Mouse (Mus musculus) MEL (cell line): ENCODE results near the gene Smg6. TPM values are rescaled to one million over a fixed set of nuclear protein-coding genes. Genes with fewer than 3 reads are reported as not detected.
"Not testable (repeated sequence)": the region's sequence is repeated elsewhere in the genome, so short reads cannot be mapped to it uniquely, and the experiment has no call there.

ENCODE experiments used
- DNase-seq: peaks from one replicate; pipeline ENCODE4 v3.0.0; 2011; ENCODE audit warnings: low read depth, low spot score
- H3K27ac ChIP-seq: 2 replicates; pipeline ENCODE4 v1.5.1; 2012; ENCODE audit warnings: low read depth, mild to moderate bottlenecking, control low read depth, low read length, moderate library complexity; ENCODE audit not compliant: control insufficient read depth
- H3K27me3 ChIP-seq, 2 experiments: fragments of 150-350 bp in 1 of 2; sonication (generic) in 1 of 2; 2 replicates each; pipeline ENCODE4 v1.6.1; 2012; ENCODE audit warnings: low read length in 2 of 2, mild to moderate bottlenecking in 2 of 2, improper control_type of control experiment in 1 of 2, moderate library complexity in 1 of 2; ENCODE audit not compliant: insufficient read depth in 2 of 2, control insufficient read depth in 1 of 2
- H3K36me3 ChIP-seq, 2 experiments: 2 replicates each; pipeline ENCODE4 v1.6.1; 2012 to 2014; ENCODE audit warnings: low read length in 2 of 2, improper control_type of control experiment in 1 of 2, inconsistent platforms in 1 of 2, mild to moderate bottlenecking in 1 of 2; ENCODE audit not compliant: insufficient read depth in 2 of 2, control insufficient read depth in 1 of 2
- H3K4me1 ChIP-seq, 2 experiments: fragments of 150-350 bp in 1 of 2; sonication (generic) in 1 of 2; 2 replicates each; pipeline ENCODE4 v1.6.1; 2012; ENCODE audit warnings: low read length in 2 of 2, improper control_type of control experiment in 1 of 2, mild to moderate bottlenecking in 1 of 2; ENCODE audit not compliant: insufficient read depth in 2 of 2, control insufficient read depth in 1 of 2
- H3K4me3 ChIP-seq, 2 experiments: fragments of 150-350 bp in 1 of 2; sonication (generic) in 1 of 2; 2 replicates each; pipeline ENCODE4 v1.5.1; 2012; ENCODE audit warnings: low read depth in 2 of 2, low read length in 2 of 2, mild to moderate bottlenecking in 2 of 2, moderate library complexity in 2 of 2, control low read depth in 1 of 2, improper control_type of control experiment in 1 of 2; ENCODE audit not compliant: control insufficient read depth in 1 of 2, insufficient read depth in 1 of 2
- H3K79me2 ChIP-seq: 2 replicates; pipeline ENCODE4 v1.6.1; 2012; ENCODE audit warnings: mild to moderate bottlenecking, low read length, moderate library complexity; ENCODE audit not compliant: control insufficient read depth, poor library complexity, insufficient read depth
- H3K9ac ChIP-seq: 2 replicates; pipeline ENCODE4 v1.6.1; 2012; ENCODE audit warnings: low read depth, mild to moderate bottlenecking, control low read depth, low read length, moderate library complexity; ENCODE audit not compliant: control insufficient read depth, poor library complexity, severe bottlenecking
- H3K9me3 ChIP-seq: fragments of 150-350 bp; sonication (generic); replicated peaks from 2 replicates; pipeline ENCODE4 v1.6.1; 2012; ENCODE audit warnings: mild to moderate bottlenecking, low read length, improper control_type of control experiment, moderate library complexity; ENCODE audit not compliant: insufficient read depth
- E2F4 ChIP-seq: IDR thresholded peaks from 2 replicates; pipeline ENCODE4 v1.6.1; 2011; ENCODE audit warnings: low read depth, low read length, improper control_type of control experiment, borderline replicate concordance
- EP300 ChIP-seq, 2 experiments: IDR thresholded peaks; 2 replicates each; pipeline ENCODE4 v1.6.1; 2011; ENCODE audit warnings: improper control_type of control experiment in 2 of 2, low read length in 2 of 2, low read depth in 1 of 2, mild to moderate bottlenecking in 1 of 2
- ETS1 ChIP-seq: IDR thresholded peaks from 2 replicates; pipeline ENCODE4 v1.6.1; 2012; ENCODE audit warnings: low read depth, mild to moderate bottlenecking, inconsistent platforms, low read length, improper control_type of control experiment, moderate library complexity
- GATA1 ChIP-seq: IDR thresholded peaks from 2 replicates; pipeline ENCODE4 v1.6.1; 2011; ENCODE audit warnings: low read depth, low read length, improper control_type of control experiment
- HCFC1 ChIP-seq: IDR thresholded peaks from 2 replicates; pipeline ENCODE4 v1.6.1; 2012; ENCODE audit warnings: low read depth, mild to moderate bottlenecking, inconsistent platforms, low read length, improper control_type of control experiment, moderate library complexity
- KAT2A ChIP-seq: conservative IDR thresholded peaks from 2 replicates; pipeline ENCODE4 v1.6.1; 2012; ENCODE audit warnings: low read depth, low read length, improper control_type of control experiment, inconsistent platforms
- NELFE ChIP-seq: IDR thresholded peaks from 2 replicates; pipeline ENCODE4 v1.6.1; 2011; ENCODE audit warnings: low read depth, low read length, improper control_type of control experiment
- RCOR1 ChIP-seq: IDR thresholded peaks from 2 replicates; pipeline ENCODE4 v1.6.1; 2012; ENCODE audit warnings: low read depth, mild to moderate bottlenecking, inconsistent platforms, low read length, improper control_type of control experiment
- TBP ChIP-seq: IDR thresholded peaks from 2 replicates; pipeline ENCODE4 v1.8.0; 2011; ENCODE audit warnings: low read depth, low read length, improper control_type of control experiment
- TCF12 ChIP-seq: IDR thresholded peaks from 2 replicates; pipeline ENCODE4 v1.6.1; 2014; ENCODE audit warnings: low read depth, mild to moderate bottlenecking, inconsistent platforms, low read length, improper control_type of control experiment, moderate library complexity
- USF1 ChIP-seq: IDR thresholded peaks from 2 replicates; pipeline ENCODE4 v1.6.1; 2014; ENCODE audit warnings: low read depth, mild to moderate bottlenecking, inconsistent platforms, low read length, improper control_type of control experiment, moderate library complexity
- polyA plus RNA-seq, 2 experiments: library from polyadenylated mRNA; stranded (reverse) in 1 of 2; unstranded in 1 of 2; fragments of >175 nt in 1 of 2; fragments of >200 nt in 1 of 2; gene quantifications; 2 replicates each; pipeline versions ENCODE4 v1.2.1 to v1.2.4; 2012; ENCODE audit warnings: low replicate concordance in 2 of 2, low read depth in 1 of 2; ENCODE audit not compliant: insufficient read length in 2 of 2, insufficient read depth in 1 of 2, missing spikeins in 1 of 2
- total RNA-seq: library from RNA; depleted of rRNA; stranded (reverse); fragments of 300-350 nt; gene quantifications from 2 replicates; pipeline ENCODE4 v1.2.3, GENCODE M21; 2012

Gene Smg6
- total and polyA plus RNA-seq, 3 experiments, result 11.6 to 19.0 TPM; not detected in 1

DNA sequence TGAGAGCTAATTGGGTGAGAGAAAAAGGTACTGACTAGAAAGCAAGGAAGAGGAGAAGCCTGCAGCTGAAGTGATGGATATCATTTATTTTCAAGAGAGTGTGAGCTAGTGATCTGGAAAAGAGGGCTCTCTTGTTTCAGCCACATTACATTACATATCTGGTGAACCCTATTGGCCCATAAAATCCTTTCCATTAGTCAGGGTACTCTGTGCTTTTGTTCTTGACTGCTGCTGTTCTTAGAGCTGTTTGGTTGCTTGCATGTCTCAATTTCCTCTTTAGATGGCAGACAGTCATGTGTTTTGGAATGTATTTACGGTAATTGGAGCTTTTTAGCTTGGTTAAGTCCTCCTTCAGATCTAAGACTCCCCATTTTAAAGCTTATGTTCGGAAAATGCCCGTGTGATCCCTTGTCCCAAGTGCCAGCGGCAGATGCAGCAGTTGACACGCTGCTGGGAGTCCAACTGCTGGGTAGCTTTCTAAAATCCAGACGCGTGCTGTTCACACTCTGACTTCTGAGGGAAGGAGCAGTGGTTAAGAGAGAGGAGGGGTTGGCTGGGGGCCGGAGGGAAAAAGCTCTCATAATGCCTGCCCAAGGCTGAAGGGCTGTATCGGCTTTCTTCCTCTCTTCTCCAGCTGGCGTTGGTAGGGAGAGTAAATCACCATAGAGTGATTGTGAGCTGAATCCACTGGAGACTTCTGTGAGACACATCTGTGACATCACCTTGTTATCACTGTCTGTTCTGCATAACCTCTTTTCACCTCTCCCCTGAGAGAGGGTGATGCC lies 75.4 kb downstream of the Smg6 start:
- no peaks in the 10 kb centered on the region for H3K79me2 ChIP-seq
- no peak for DNase-seq
- TF ChIP-seq HCFC1, result no peak
- no peak for TF ChIP-seq NELFE
- TF ChIP-seq TBP, result no peak
- H3K4me1 ChIP-seq, result no peaks in the 10 kb centered on the region
- no peak overlapping the region for H3K4me3 ChIP-seq
- H3K9ac ChIP-seq, result no peak overlapping the region
- H3K36me3 ChIP-seq, result peaks cover 0 to 14% of the 10 kb centered on the region in 2 experiments; a peak in 2 of 4 replicates
- no peaks in the 10 kb centered on the region for H3K9me3 ChIP-seq
- H3K27me3 ChIP-seq, result no peaks in the 10 kb centered on the region
- H3K27ac ChIP-seq, result no peak overlapping the region

DNA sequence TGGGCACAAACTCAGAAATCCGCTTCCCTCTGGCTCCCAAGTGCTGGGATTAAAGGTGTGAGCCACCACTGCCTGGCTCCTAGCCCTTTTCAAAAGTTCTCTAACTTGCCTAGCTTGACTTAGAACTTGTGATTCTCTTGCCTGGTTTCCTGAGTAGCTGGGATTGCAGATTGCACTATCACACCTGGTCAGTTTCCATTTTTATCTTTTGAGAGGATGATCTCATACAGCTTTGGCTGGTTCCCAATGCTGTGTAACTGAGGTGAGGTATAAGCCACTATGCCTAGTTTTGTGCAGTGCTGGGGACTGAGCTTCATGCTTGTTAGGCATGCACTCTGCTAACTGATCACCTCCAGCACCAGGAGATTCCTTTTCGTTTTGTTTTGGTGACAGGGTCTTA lies 82.6 kb downstream of the Smg6 start:
- Histone ChIP-seq H3K36me3 (peaks cover 0 to 9% of the 10 kb centered on the region in 2 experiments; a peak in 2 of 4 replicates), H3K27ac (no peak overlapping the region), H3K9me3 (no peaks in the 10 kb centered on the region), H3K4me3 (no peak overlapping the region), H3K4me1 (no peaks in the 10 kb centered on the region), H3K27me3 (no peaks in the 10 kb centered on the region), H3K79me2 (no peaks in the 10 kb centered on the region), H3K9ac (no peak overlapping the region)
- DNase-seq, result peak; percentile 50
- TF ChIP-seq RCOR1 (peak; percentile 62; the same call in 1 of the 2 replicates), ETS1 (peak; percentile 51), EP300 (IDR thresholded peaks at IDR 0.05; ENCODE audit: low read depth in 1 of 2, low read length in 2 of 2) (peak; percentile 58 to 63; a peak in 3 of 4 replicates), TCF12 (0 out of 2 replicates have a peak, but pooled peaks have one; percentile 20), USF1 (no peak), GATA1 (peak; percentile 62), E2F4 (no peak), KAT2A (no peak)

DNA sequence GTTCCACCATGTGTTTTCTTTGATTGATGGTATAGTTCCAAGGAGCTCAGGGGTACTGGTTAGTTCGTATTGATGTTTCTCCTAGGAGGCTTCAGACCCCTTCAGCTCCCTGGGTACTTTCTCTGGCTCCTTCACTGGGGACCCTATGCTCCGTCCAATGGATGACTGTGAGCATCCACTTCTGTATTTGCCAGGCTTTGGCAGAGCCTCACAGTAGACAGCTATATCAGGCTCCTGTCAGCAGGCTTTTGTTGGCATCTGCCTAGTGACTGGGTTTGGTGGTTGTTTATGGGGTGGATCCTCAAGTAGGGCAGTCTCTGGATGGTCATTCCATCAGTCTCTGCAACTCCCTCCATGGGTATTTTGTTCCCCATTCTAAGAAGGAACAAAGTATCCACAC lies 83.9 kb downstream of the Smg6 start:
- H3K27me3 ChIP-seq, H3K27ac ChIP-seq, H3K4me1 ChIP-seq, H3K9me3 ChIP-seq, H3K9ac ChIP-seq, DNase-seq, H3K4me3 ChIP-seq, H3K79me2 ChIP-seq, H3K36me3 ChIP-seq: not testable (repeated sequence)
